Mouse (Mus musculus): Measurements from ENCODE around the gene Cbx4.

GRCm38 (mm10) chr11:119079445-119079837, 6.6 kb downstream of the Cbx4 start:
- TF ChIP-seq GATA1 (IDR thresholded peaks at IDR 0.05; ENCODE audit: borderline replicate concordance, low read length) = no peak
- no peak for TF ChIP-seq FLI1 (IDR thresholded peaks at IDR 0.05; ENCODE audit: low read length)

All from megakaryocyte, embryonic 14.5 days (primary cell).